Mouse (Mus musculus) C2C12 (cell line): Measurements from ENCODE around the gene Spc25.

Experiments
- CTCF ChIP-seq: IDR thresholded peaks from one replicate; pipeline ENCODE4 v1.5.1; 2011; ENCODE audit not compliant: control insufficient read depth, insufficient read depth, insufficient read length
- FOSL1 ChIP-seq: IDR thresholded peaks from one replicate; pipeline ENCODE4 v1.8.0; 2011; ENCODE audit warnings: mild to moderate bottlenecking, low read length; ENCODE audit not compliant: poor library complexity, insufficient read depth, severe bottlenecking
- MAX ChIP-seq: IDR thresholded peaks from one replicate; pipeline ENCODE4 v1.6.1; 2011; ENCODE audit warnings: mild to moderate bottlenecking, control low read depth
- USF1 ChIP-seq: IDR thresholded peaks from one replicate; pipeline ENCODE4 v1.6.1; 2011; ENCODE audit warnings: low read depth, mild to moderate bottlenecking, control low read depth, moderate library complexity

GRCm38 (mm10) chr2:69247081-69247480 is 41.1 kb upstream of the Spc25 start:
- TF ChIP-seq USF1 (no peak), CTCF (no peak), MAX (no peak), FOSL1 (no peak)
